Mouse (Mus musculus) liver, embryonic 14.5 days (tissue): Measurements from ENCODE around the gene Zfp710.

Source experiments
- CTCF ChIP-seq: IDR thresholded peaks from 2 replicates; pipeline ENCODE4 v1.5.1; 2016; ENCODE audit warnings: antibody characterized with exemption, low read depth, control low read depth
- EP300 ChIP-seq: IDR thresholded peaks from 2 replicates; pipeline ENCODE4 v1.6.1; 2016; ENCODE audit warnings: antibody characterized with exemption, low read depth

DNA sequence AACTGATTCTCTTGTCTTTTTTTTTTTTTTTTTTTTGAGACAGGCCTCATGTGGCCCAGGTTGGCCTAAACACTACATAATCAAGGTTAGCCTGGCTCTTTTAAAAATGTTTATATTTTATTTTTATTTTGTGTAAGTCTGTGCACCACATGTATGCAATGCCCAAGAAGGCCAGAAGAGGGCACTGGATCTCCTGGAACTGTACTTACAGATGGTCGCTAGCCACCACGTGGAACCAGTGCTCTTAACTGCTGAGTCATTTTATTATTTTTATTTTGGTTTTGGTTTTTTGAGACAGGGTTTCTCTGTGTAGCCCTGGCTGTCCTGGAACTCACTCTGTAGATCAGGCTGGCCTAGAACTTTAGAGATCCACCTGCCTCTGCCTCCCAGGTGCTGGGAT lies 13.1 kb upstream of the Zfp710 start:
- peak; percentile 69 for TF ChIP-seq CTCF
- TF ChIP-seq EP300: no peak
